Mouse (Mus musculus) frontal cortex, postnatal 14 days (tissue): ENCODE data around the gene Tceal8.
"Not testable (repeated sequence)": the region's sequence is repeated elsewhere in the genome, so short reads cannot be mapped to it uniquely, and the experiment has no call there.

Experiments used
- DNase-seq, 2 experiments: peaks; one replicate each; pipeline ENCODE4 v3.0.0; 2022; ENCODE audit warnings: low spot score in 2 of 2

Gene Tceal8

GRCm38 (mm10) chrX:136172118-136172551 is at the start of gene Tceal8:
Gene Tceal8, minus strand, starts transcription at chrX:136172342.
- DNase-seq, result peak; percentile 58 to 68

- no peak for DNase-seq
Observed at GRCm38 (mm10) chrX:136216303-136216702, 44.2 kb upstream of the Tceal8 start.

- DNase-seq, result not testable (repeated sequence)
Observed at GRCm38 (mm10) chrX:136214729-136215677, 42.9 kb upstream of the Tceal8 start, which contains the start of the genes Tceal7 and Bex1. Gene Tceal7, plus strand, starts transcription at chrX:136214779. Gene Bex1, minus strand, starts transcription at chrX:136215513.

GRCm38 (mm10) chrX:136213396-136213795 is 41.3 kb upstream of the Tceal8 start:
- DNase-seq, result no peak

GRCm38 (mm10) chrX:136204406-136204805 is 32.3 kb upstream of the Tceal8 start:
- DNase-seq, result no peak

GRCm38 (mm10) chrX:136203664-136204066 is 31.5 kb upstream of the Tceal8 start, which contains the start of gene Tceal5:
Gene Tceal5, minus strand, starts transcription at chrX:136203876.
- peak; percentile 29 to 42 for DNase-seq

- no peak for DNase-seq
Observed at GRCm38 (mm10) chrX:136203257-136203656, 31.1 kb upstream of the Tceal8 start.

GRCm38 (mm10) chrX:136196873-136197272 is 24.7 kb upstream of the Tceal8 start:
- DNase-seq, result no peak

GRCm38 (mm10) chrX:136195193-136195944 is 23.2 kb upstream of the Tceal8 start:
- no peak for DNase-seq

- DNase-seq, result no peak
Observed at GRCm38 (mm10) chrX:136183107-136183506, 11.0 kb upstream of the Tceal8 start.

- no peak for DNase-seq
Observed at GRCm38 (mm10) chrX:136180897-136181553, 8.9 kb upstream of the Tceal8 start.

- no peak for DNase-seq
Observed at GRCm38 (mm10) chrX:136172786-136173185, 644 bp upstream of the Tceal8 start.

- DNase-seq, result peak; percentile 38 to 44
Observed at GRCm38 (mm10) chrX:136171189-136172117, 689 bp downstream of the Tceal8 start.

- no peak for DNase-seq
Observed at GRCm38 (mm10) chrX:136170625-136171024, 1.5 kb downstream of the Tceal8 start.

GRCm38 (mm10) chrX:136144195-136144594 is 27.9 kb downstream of the Tceal8 start:
- DNase-seq, result no peak

GRCm38 (mm10) chrX:136143711-136144110 is 28.4 kb downstream of the Tceal8 start:
- DNase-seq, result no peak

GRCm38 (mm10) chrX:136141385-136141784 is 30.8 kb downstream of the Tceal8 start:
- DNase-seq, result no peak

GRCm38 (mm10) chrX:136139640-136140004 is 32.5 kb downstream of the Tceal8 start:
- DNase-seq, result not testable (repeated sequence)

- DNase-seq, result not testable (repeated sequence)
Observed at GRCm38 (mm10) chrX:136138827-136139639, 33.1 kb downstream of the Tceal8 start, which contains the start of gene Bex4. Gene Bex4, plus strand, starts transcription at chrX:136138996.

- DNase-seq, result no peak
Observed at GRCm38 (mm10) chrX:136135559-136135958, 36.6 kb downstream of the Tceal8 start.
